8 mouse cellular contexts compared by ENCODE assay signal in the genomic region with DNA sequence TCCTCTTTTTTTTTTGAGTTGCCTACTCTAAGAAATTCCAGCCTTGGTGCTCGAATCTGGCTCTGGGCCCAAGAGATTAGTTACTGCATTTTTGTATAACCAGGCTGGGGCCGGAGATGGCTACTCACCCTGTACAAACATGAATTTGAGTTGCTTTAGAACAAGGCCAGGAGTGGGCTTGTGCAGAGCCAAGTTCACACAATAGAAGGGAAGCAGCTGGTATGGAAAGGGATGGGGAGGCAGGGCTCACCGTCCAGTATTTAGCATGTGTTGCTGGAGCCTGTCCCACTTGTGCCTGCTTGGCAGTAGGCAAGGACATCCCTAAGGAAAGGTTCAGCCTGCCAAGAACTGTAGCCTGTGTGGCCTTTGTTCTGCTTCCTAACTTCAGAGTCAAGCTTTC. TPM values are rescaled to one million over a fixed set of nuclear protein-coding genes. Genes with fewer than 3 reads are reported as not detected.
A peak's percentile ranks its signal among the peaks of the same experiment; 100 is the strongest.
DNase-seq lines count a peak whose midpoint lies in the region; ATAC-seq and TF ChIP-seq lines count a peak whose summit lies in the region.

No protein-coding gene starts in this region.

- H3K4me3 ChIP-seq in heart, embryonic 11.5 days (ENCODE audit: low read depth, low read length), result no peak overlapping the region
- H3K4me3 ChIP-seq in stomach, postnatal 0 days (ENCODE audit: low read depth, low read length), result no peak overlapping the region

- TF ChIP-seq POLR2A in brain, embryonic 14.5 days (IDR thresholded peaks at IDR 0.05; ENCODE audit: borderline replicate concordance, extremely low read depth, insufficient read depth, insufficient read length, poor library complexity, severe bottlenecking), result no peak

- no peaks in the 10 kb centered on the region for H3K27me3 ChIP-seq in heart, embryonic 11.5 days (ENCODE audit: control insufficient read depth, insufficient read depth, low read length)
- H3K27me3 ChIP-seq in stomach, postnatal 0 days (ENCODE audit: control insufficient read depth, insufficient read depth, low read length), result no peaks in the 10 kb centered on the region

- H3K9ac ChIP-seq in heart, embryonic 11.5 days (ENCODE audit: low read depth, low read length), result no peak overlapping the region
- H3K9ac ChIP-seq in stomach, postnatal 0 days (ENCODE audit: low read length), result no peak overlapping the region

- WGBS in heart, embryonic 11.5 days (ENCODE audit: insufficient replicate concordance), result 52% methylated on average over 3 of the region's 3 CpGs
- WGBS in stomach, postnatal 0 days, result 5% methylated on average over 3 of the region's 3 CpGs

- H3K9me3 ChIP-seq in heart, embryonic 11.5 days (replicated peaks; ENCODE audit: control insufficient read depth, low read length), result no peaks in the 10 kb centered on the region
- no peaks in the 10 kb centered on the region for H3K9me3 ChIP-seq in stomach, postnatal 0 days (ENCODE audit: control insufficient read depth, low read length)

- no peak for TF ChIP-seq EP300 in stomach, postnatal 0 days (optimal IDR thresholded peaks at IDR 0.05)

- H3K27ac ChIP-seq in heart, embryonic 11.5 days (ENCODE audit: low read depth, low read length), result peak overlapping the region; percentile 42; the same call in 1 of the 2 replicates
- H3K27ac ChIP-seq in stomach, postnatal 0 days (replicated peaks), result peak overlapping the region; percentile 20; the same call in 1 of the 2 replicates

- H3K4me2 ChIP-seq in heart, embryonic 11.5 days, result no peak overlapping the region
- no peak overlapping the region for H3K4me2 ChIP-seq in stomach, postnatal 0 days (replicated peaks; ENCODE audit: low read depth)

- peak; percentile 9 to 36 for DNase-seq in left cerebral cortex, postnatal 10 days (ENCODE audit: extremely low spot score in 1 of 2, low spot score in 2 of 2)
- no peak for DNase-seq in left cerebral cortex, adult 8-10 months (ENCODE audit: low spot score in 2 of 2)
- DNase-seq in brain, embryonic 14.5 days (ENCODE audit: low read depth), result peak; percentile 96
- peak; percentile 43 to 55 for DNase-seq in kidney, postnatal 4 days
- DNase-seq in stomach, postnatal 0 days (ENCODE audit: low spot score), result peak; percentile 49
- DNase-seq in spleen, postnatal 10 days (ENCODE audit: low spot score in 2 of 2), result no peak
- no peak for DNase-seq in layer of hippocampus, adult 18-20 months (ENCODE audit: low spot score in 2 of 2)

- ATAC-seq in heart, embryonic 11.5 days (replicated peaks; ENCODE audit: insufficient number of reproducible peaks, low FRiP score, low TSS enrichment), result no peak
- ATAC-seq in stomach, postnatal 0 days (ENCODE audit: low FRiP score, low TSS enrichment), result peak; percentile 74

- intact Hi-C loops in left cerebral cortex, postnatal 10 days (cut with DNase I), result no loop called here

- TF ChIP-seq CTCF in brain, embryonic 14.5 days (IDR thresholded peaks at IDR 0.05; ENCODE audit: borderline replicate concordance, extremely low read depth, insufficient read depth, insufficient read length), result no peak
- no peak for TF ChIP-seq CTCF in stomach, postnatal 0 days (IDR thresholded peaks at IDR 0.05; ENCODE audit: low read depth)

- no peaks in the 10 kb centered on the region for H3K4me1 ChIP-seq in heart, embryonic 11.5 days (ENCODE audit: control insufficient read depth, insufficient read depth, low read length)
- peaks cover 3% of the 10 kb centered on the region for H3K4me1 ChIP-seq in stomach, postnatal 0 days (replicated peaks; ENCODE audit: control insufficient read depth, insufficient read depth)

- H3K36me3 ChIP-seq in heart, embryonic 11.5 days (ENCODE audit: control insufficient read depth, insufficient read depth, low read length), result no peaks in the 10 kb centered on the region
- H3K36me3 ChIP-seq in stomach, postnatal 0 days (ENCODE audit: control insufficient read depth, insufficient read depth, low read length), result no peaks in the 10 kb centered on the region

RNA-seq across cellular contexts. Expression of gene Prokr1, which starts 30.7 kb away (rescaled TPM):
- 1 to 10 TPM in 1 of 2 experiments, under 1 TPM in 1; 0.39 to 1.2 TPM for total RNA-seq in left cerebral cortex, postnatal 10 days (2021)
- under 1 TPM; 0.34 to 0.46 (median 0.40) TPM for total RNA-seq in left cerebral cortex, adult 8-10 months (2022)
- polyA plus RNA-seq in brain, embryonic 14.5 days (2012; rRNA removed), result 2.4 TPM in 2 replicates
- polyA plus RNA-seq in heart, embryonic 11.5 days (2014; fragmentation: Nextera tagmentation; extraction: Ambion mirVana), result 1.8 and 3.0 TPM in 2 replicates
- polyA plus RNA-seq in stomach, postnatal 0 days (2015; fragmentation: Nextera tagmentation; extraction: Ambion mirVana), result 0.92 and 1.1 TPM in 2 replicates
- total RNA-seq in layer of hippocampus, adult 18-20 months (2021), result under 1 TPM in 1 of 2 experiments, not detected in 1; 0.12 TPM

RNA-seq across cellular contexts. Expression of gene Aplf, which starts 50.7 kb away (rescaled TPM):
- 10 to 100 TPM; 10.8 to 12.8 TPM for total RNA-seq in left cerebral cortex, postnatal 10 days (2021)
- total RNA-seq in left cerebral cortex, adult 8-10 months (2022), result 10 to 100 TPM in 1 of 4 experiments, 1 to 10 TPM in 3; 8.2 to 10.3 (median 9.2) TPM
- 6.4 and 7.2 TPM in 2 replicates for polyA plus RNA-seq in brain, embryonic 14.5 days (2012; rRNA removed)
- 9.3 and 10.1 TPM in 2 replicates for polyA plus RNA-seq in heart, embryonic 11.5 days (2014; fragmentation: Nextera tagmentation; extraction: Ambion mirVana)
- polyA plus RNA-seq in stomach, postnatal 0 days (2015; fragmentation: Nextera tagmentation; extraction: Ambion mirVana), result 8.4 and 9.8 TPM in 2 replicates
- total RNA-seq in layer of hippocampus, adult 18-20 months (2021), result 1 to 10 TPM; 7.5 to 7.9 TPM

Comparison
In these comparisons a context has a peak if more than half of its experiments do, and no peak if none do; other contexts are left out.
1. DNase-seq: peak in left cerebral cortex, postnatal 10 days (2 of 2), brain, embryonic 14.5 days (single experiment), kidney, postnatal 4 days (2 of 2) and stomach, postnatal 0 days (single experiment); none in left cerebral cortex, adult 8-10 months (0 of 2), spleen, postnatal 10 days (0 of 2) and layer of hippocampus, adult 18-20 months (0 of 2).